Mouse (Mus musculus) mouse trophoblast stem cell (cell line): ENCODE results near the gene Olfr1183.
"Not testable (repeated sequence)": the region's sequence is repeated elsewhere in the genome, so short reads cannot be mapped to it uniquely, and the experiment has no call there.

Experiments
- in situ Hi-C, 2 experiments: fragments of 300-500 bp; cut with MseI, MboI; formaldehyde crosslinking; loops; 2 replicates in 1 of 2; 3 replicates in 1 of 2; pipeline ENCODE4 v1.15.1; 2025

Olfr1183 gene

GRCm38 (mm10) chr2:88454567-88454966 lies at the start of gene Olfr1183:
Gene Olfr1183 (plus strand): TSS chr2:88454867.
- in situ Hi-C loops: not testable (repeated sequence)

- in situ Hi-C loops: no loop called here
Observed at GRCm38 (mm10) chr2:88406353-88406752, 48.3 kb upstream of the Olfr1183 start, which contains the start of gene Olfr1179. Gene Olfr1179 (minus strand): TSS chr2:88406453.

GRCm38 (mm10) chr2:88419051-88419450 lies 35.6 kb upstream of the Olfr1183 start, which contains the start of gene Olfr1180:
Gene Olfr1180 (minus strand): TSS chr2:88419151.
- in situ Hi-C loops: no loop called here

- in situ Hi-C loops: no loop called here
Observed at GRCm38 (mm10) chr2:88426071-88426470, 28.6 kb upstream of the Olfr1183 start, which contains the start of gene Olfr1181. Gene Olfr1181 (minus strand): TSS chr2:88426171.

GRCm38 (mm10) chr2:88449031-88449430 lies 5.6 kb upstream of the Olfr1183 start, which contains the start of gene Gm13757:
Gene Gm13757 (minus strand): TSS chr2:88449131.
- in situ Hi-C loops: no loop called here

GRCm38 (mm10) chr2:88483298-88483697 lies 28.6 kb downstream of the Olfr1183 start, which contains the start of gene Olfr1184:
Gene Olfr1184 (plus strand): TSS chr2:88483598.
- in situ Hi-C loops: no loop called here

GRCm38 (mm10) chr2:88493020-88493419 lies 38.4 kb downstream of the Olfr1183 start, which contains the start of gene Olfr1185-ps1:
Gene Olfr1185-ps1 (plus strand): TSS chr2:88493320.
- in situ Hi-C loops: no loop called here

- in situ Hi-C loops: no loop called here
Observed at GRCm38 (mm10) chr2:88518251-88518650, 63.6 kb downstream of the Olfr1183 start, which contains the start of gene Olfr1186. Gene Olfr1186 (plus strand): TSS chr2:88518551.
